Mouse (Mus musculus) embryo, embryonic 10.5 days (tissue): ENCODE measurements around the gene Ccr10.

Experiments
- DNase-seq: peaks from one replicate; pipeline ENCODE4 v3.0.0-alpha.2; 2015; ENCODE audit warnings: low spot score

Gene Ccr10

DNA sequence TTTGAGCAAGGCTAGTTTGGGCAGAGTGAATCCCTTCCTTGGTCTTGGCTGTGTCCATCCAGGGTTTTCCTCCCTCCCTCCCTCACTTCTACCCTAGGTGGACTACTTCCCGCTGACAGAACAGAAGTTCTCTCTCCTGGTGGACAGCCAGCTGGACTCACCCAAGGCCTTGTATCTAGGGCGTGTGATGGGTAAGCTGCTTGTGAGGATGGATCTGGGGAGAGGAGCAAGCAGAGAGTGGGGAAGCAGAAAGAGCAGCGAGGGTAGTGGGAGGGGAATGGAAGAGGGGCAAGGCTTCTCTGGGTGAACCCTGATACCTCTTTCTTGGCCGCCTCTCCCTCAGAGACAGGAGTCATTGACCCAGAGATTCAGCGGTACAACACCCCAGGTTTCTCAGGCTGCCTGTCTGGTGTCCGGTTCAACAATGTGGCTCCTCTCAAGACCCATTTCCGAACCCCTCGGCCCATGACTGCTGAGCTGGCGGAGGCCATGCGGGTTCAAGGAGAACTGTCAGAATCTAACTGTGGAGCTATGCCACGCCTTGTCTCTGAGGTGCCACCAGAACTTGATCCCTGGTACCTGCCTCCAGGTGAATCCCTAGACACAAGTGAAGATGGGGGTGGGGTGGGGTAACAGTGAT lies 13.0 kb upstream of the Ccr10 start:
- DNase-seq = no peak

- no peak for DNase-seq
Measured at GRCm38 (mm10) chr11:101187541-101187940, 12.3 kb upstream of the Ccr10 start.

GRCm38 (mm10) chr11:101186526-101187247 lies 11.4 kb upstream of the Ccr10 start:
- no peak for DNase-seq

DNA sequence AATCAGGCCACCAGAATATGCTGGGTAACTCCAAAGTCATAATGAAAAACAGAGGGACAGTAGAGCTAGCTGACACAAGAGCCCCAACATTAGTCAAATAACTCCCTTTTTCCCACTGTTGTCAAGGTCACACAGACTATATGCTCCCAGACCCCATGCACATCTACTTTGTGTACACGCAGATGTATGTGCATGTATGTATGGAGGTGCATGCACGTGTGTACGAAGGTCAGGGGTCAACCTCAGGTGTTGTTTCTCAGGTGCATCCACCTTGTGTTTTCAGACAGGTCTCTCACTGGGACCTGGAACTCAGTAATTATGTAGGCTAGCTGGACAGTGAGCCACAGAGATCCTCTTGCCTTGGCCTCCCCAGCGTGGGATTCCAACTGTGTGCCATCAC lies 10.2 kb upstream of the Ccr10 start:
- no peak for DNase-seq

DNA sequence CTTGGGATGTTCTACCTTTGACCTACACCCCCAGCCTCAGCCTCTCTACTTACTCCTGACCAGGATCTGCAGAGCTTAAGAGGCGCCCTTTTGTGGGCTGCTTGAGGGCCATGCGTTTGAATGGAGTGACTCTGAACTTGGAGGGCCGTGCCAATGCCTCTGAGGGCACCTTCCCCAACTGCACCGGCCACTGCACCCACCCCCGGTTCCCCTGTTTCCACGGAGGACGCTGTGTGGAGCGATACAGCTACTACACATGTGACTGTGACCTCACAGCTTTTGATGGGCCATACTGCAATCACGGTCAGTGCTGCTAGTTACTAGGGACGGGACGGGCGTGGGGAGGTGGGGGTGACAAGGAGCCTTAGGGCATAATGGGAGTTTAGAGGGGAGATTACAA lies 9.7 kb upstream of the Ccr10 start:
- no peak for DNase-seq

GRCm38 (mm10) chr11:101182771-101183517 lies 7.7 kb upstream of the Ccr10 start:
- DNase-seq = no peak

DNA sequence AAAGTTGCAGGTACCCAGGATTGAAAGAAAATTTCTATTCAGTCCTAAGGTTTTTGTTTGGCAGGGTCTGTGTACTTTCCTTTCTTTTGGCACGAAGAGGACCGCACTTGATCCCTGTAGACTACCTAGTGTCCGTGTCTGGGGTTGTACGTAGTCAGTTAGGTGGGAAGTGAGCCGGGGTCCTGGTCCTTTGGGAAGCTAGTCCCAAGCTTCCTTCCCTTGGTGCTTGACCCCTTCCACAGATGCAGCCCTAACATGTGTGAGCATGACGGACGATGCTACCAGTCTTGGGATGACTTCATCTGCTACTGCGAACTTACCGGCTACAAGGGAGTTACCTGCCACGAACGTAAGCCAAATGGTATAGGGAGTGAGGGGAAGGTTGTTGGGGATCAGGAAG lies 6.7 kb upstream of the Ccr10 start:
- DNase-seq = no peak

DNA sequence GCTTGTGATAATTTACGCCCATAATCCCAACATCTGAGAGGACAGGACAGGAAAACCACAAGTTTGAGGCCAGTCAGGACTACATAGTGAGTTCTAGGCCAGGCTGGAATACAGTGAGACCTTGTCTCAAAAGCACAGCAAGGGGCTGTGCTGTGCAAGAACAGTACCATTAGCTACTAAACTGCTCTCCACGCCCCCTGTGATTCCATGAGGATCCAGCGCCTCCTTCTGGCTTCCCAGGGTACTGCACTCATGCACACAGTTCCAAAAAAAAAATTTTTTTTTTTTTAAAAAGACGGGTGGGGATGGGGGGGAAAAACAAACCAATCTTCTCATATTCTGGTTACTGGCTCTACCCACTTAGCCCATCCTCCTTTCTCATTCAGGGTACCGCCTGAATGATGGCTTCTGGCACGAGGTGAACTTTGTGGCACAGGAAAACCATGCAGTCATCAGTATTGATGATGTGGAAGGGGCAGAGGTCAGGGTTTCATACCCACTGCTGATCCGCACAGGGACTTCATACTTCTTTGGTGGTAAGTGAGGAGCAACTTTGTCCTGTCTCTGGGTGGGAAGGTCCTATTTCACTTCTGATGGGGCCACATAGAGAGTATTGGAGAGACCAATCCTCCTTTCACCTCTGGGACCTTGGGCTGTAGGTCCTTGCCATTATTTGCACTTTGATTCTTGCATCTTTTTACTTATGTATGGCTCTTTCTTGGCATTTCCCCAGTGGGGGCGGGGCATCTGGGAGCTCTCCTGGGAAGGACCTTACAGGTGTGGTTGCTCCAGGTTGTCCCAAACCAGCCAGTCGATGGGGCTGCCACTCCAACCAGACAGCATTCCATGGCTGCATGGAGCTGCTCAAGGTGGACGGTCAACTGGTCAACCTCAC lies 5.8 kb upstream of the Ccr10 start:
- peak; percentile 86 for DNase-seq

- no peak for DNase-seq
Measured at GRCm38 (mm10) chr11:101180261-101180660, 5.0 kb upstream of the Ccr10 start.

- no peak for DNase-seq
Measured at GRCm38 (mm10) chr11:101179306-101179705, 4.1 kb upstream of the Ccr10 start.

DNA sequence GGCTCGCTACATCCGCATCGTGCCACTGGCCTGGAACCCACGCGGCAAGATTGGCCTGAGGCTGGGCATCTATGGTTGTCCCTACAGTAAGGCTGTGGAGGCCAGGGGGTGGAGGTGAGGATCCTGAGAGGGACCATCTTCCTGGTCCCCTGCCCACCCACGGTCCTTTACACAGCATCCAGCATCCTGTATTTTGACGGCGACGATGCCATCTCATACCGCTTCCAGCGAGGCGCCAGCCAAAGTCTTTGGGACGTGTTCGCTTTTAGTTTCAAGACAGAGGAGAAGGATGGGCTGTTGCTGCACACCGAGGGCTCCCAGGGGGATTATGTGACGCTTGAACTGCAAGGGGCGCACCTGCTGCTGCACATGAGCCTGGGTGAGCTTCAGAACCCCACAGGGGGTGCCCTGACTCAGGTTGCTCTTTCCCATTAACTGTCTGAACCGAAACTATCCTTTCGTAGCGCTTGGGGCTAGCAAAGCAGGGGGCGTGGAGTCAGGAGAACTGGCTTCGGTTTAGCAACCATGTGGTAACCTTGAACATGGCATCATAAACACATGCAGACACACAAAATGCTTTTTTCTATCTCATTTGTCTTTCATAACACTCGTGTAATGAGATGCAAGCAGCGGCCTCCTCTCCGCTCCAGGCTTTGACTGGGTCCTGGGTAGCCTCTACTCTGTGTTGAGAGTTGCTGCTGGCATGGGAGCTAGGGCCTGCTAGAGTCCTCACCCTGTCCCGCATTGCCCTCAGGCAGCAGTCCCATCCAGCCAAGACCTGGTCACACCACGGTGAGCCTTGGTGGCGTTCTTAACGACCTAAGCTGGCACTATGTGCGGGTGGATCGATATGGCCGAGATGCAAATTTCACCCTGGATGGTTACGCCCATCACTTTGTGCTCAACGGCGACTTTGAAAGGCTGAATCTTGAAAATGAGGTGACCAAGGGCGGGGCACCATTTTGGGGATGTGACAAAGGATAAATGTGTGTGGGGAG lies 3.1 kb upstream of the Ccr10 start:
- DNase-seq = no peak

DNA sequence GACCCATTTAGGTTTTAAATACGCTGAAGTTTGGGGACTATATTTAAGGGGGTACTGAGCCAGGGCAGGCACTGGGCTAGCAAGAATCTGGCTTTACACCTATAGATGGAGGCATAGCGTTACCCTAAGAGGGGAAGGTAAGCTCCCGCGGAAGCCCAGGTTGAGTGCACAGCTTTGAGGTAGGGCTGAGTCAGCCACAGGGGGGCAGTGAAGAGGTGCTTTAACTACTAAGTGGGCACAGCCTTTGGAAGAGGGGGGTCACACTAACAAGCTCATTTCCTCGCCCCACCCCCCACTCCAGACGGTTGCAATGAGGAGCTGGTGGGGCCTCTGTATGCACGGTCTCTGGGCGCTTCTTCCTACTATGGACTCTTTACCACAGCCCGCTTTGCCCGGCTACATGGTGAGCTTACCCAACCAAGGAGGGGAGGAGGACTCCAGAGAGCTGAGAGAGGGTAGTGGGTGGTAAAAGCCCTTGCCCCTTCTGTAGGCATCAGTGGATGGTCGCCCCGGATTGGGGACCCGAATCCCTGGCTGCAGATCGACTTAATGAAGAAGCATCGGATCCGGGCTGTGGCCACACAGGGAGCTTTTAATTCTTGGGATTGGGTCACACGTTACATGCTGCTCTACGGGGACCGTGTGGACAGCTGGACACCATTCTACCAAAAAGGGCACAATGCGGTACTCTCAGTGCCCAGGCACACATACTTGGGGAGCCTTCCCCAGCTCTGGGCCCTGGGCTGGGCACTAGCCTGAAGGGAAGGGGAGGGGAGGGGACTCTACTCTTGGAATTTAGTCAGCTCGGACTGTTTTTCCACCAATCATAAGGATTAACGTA lies 1.9 kb upstream of the Ccr10 start:
- peak; percentile 73 for DNase-seq

DNA sequence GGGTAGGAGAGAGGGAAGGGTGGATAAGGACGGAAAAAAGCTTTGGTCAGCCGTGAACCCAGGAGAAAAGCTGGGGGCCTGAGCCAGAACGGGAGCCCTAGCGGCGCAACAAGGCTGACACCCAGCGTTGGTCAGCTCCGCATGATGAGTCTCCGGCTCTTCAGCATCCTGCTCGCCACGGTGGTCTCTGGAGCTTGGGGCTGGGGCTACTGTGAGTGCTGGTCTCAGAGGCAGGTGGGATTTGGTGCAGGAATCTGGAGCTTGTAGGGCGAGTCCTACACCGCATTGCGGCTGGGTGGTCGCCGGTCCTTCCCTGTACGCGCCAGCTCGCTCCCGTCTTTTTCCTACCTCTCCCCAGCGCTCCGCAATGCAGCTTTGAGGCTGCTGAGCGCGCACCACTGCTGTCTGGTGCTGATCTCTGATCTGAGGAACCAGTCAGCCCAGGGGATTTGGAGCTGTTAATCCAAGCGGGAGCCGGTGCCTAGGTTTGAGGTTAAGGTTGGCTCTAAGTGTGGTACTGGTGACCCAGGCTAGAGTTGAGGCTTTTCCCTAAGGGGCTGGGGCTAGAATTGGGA lies 961 bp upstream of the Ccr10 start:
- DNase-seq = peak; percentile 67

- no peak for DNase-seq
Measured at GRCm38 (mm10) chr11:101175636-101176116, 433 bp upstream of the Ccr10 start.

- DNase-seq = no peak
Measured at GRCm38 (mm10) chr11:101174389-101174745, 876 bp downstream of the Ccr10 start.

- peak; percentile 88 for DNase-seq
Measured at GRCm38 (mm10) chr11:101173631-101174388, 1.4 kb downstream of the Ccr10 start.

GRCm38 (mm10) chr11:101173112-101173511 lies 2.1 kb downstream of the Ccr10 start:
- DNase-seq = no peak

- DNase-seq = no peak
Measured at GRCm38 (mm10) chr11:101172434-101172815, 2.8 kb downstream of the Ccr10 start.
